Mouse (Mus musculus) brain, embryonic 14.5 days (tissue): ENCODE measurements around the gene Lmf1.

Experiments
- CTCF ChIP-seq: fragments of 200-500 bp; IDR thresholded peaks from 2 replicates; pipeline ENCODE4 v1.5.1; 2012; ENCODE audit warnings: inconsistent platforms, mild to moderate bottlenecking, moderate library complexity, borderline replicate concordance; ENCODE audit not compliant: insufficient read depth, insufficient read length; ENCODE audit errors: extremely low read depth
- POLR2A ChIP-seq: fragments of 200-500 bp; IDR thresholded peaks from 2 replicates; pipeline ENCODE4 v1.6.1; 2012; ENCODE audit warnings: mild to moderate bottlenecking, inconsistent platforms, borderline replicate concordance; ENCODE audit not compliant: poor library complexity, insufficient read depth, insufficient read length, severe bottlenecking; ENCODE audit errors: extremely low read depth

- TF ChIP-seq CTCF (no peak), POLR2A (no peak)
Observed at GRCm38 (mm10) chr17:25656826-25657189, 77.9 kb downstream of the Lmf1 start.
